Mouse (Mus musculus) E14TG2a.4 (cell line): ENCODE measurements around the gene Tlr7.
"Not testable (repeated sequence)": the region's sequence is repeated elsewhere in the genome, so short reads cannot be mapped to it uniquely, and the experiment has no call there.

Experiments
- H3K27me3 ChIP-seq: 2 replicates; pipeline ENCODE4 v1.6.1; 2014; ENCODE audit warnings: low read length, control low read depth; ENCODE audit not compliant: insufficient read depth
- H3K36me3 ChIP-seq: 2 replicates; pipeline ENCODE4 v1.6.1; 2014; ENCODE audit warnings: low read length, control low read depth; ENCODE audit not compliant: insufficient read depth
- H3K4me1 ChIP-seq: replicated peaks from 2 replicates; pipeline ENCODE4 v1.6.1; 2014; ENCODE audit warnings: low read depth, low read length, control low read depth
- H3K4me3 ChIP-seq: replicated peaks from 2 replicates; pipeline ENCODE4 v1.5.1; 2014; ENCODE audit warnings: mild to moderate bottlenecking, low read length
- H3K9me3 ChIP-seq: 2 replicates; pipeline ENCODE4 v1.6.1; 2014; ENCODE audit warnings: low read length, control low read depth
- CTCF ChIP-seq: conservative IDR thresholded peaks from 2 replicates; pipeline ENCODE4 v1.5.1; 2014; ENCODE audit warnings: low read length
- NANOG ChIP-seq: IDR thresholded peaks from 2 replicates; pipeline ENCODE4 v1.6.1; 2014; ENCODE audit warnings: borderline replicate concordance, low read length, mixed read lengths
- POU5F1 ChIP-seq: IDR thresholded peaks from 2 replicates; pipeline ENCODE4 v1.6.1; 2014; ENCODE audit warnings: low read length, borderline replicate concordance

The Tlr7 gene

GRCm38 (mm10) chrX:167330399-167330798 lies at the start of gene Tlr7:
Gene Tlr7 (minus strand): TSS chrX:167330558.
- no peak for TF ChIP-seq CTCF
- no peak for TF ChIP-seq POU5F1
- no peak for TF ChIP-seq NANOG
- no peaks in the 10 kb centered on the region for H3K27me3 ChIP-seq
- H3K4me1 ChIP-seq, result no peaks in the 10 kb centered on the region
- no peaks in the 10 kb centered on the region for H3K9me3 ChIP-seq
- H3K36me3 ChIP-seq, result no peaks in the 10 kb centered on the region
- no peak within 1 kb of the TSS for H3K4me3 ChIP-seq

GRCm38 (mm10) chrX:167380073-167380472 lies 49.7 kb upstream of the Tlr7 start:
- no peaks in the 10 kb centered on the region for H3K9me3 ChIP-seq
- H3K4me1 ChIP-seq, result peaks cover 24% of the 10 kb centered on the region
- no peak overlapping the region for H3K4me3 ChIP-seq
- peaks cover 4% of the 10 kb centered on the region for H3K36me3 ChIP-seq
- H3K27me3 ChIP-seq, result no peaks in the 10 kb centered on the region
- TF ChIP-seq POU5F1 (no peak), CTCF (no peak), NANOG (no peak)

- H3K4me3 ChIP-seq, H3K27me3 ChIP-seq, H3K4me1 ChIP-seq, H3K9me3 ChIP-seq: not testable (repeated sequence)
- peaks cover 43% of the 10 kb centered on the region for H3K36me3 ChIP-seq
Measured at GRCm38 (mm10) chrX:167361231-167361630, 30.9 kb upstream of the Tlr7 start.

- no peak for TF ChIP-seq POU5F1
- TF ChIP-seq NANOG, result no peak
- TF ChIP-seq CTCF, result no peak
- Histone ChIP-seq H3K4me3 (no peak overlapping the region), H3K27me3 (no peaks in the 10 kb centered on the region), H3K36me3 (peaks cover 39% of the 10 kb centered on the region), H3K4me1 (no peaks in the 10 kb centered on the region), H3K9me3 (no peaks in the 10 kb centered on the region)
Measured at GRCm38 (mm10) chrX:167359704-167360103, 29.3 kb upstream of the Tlr7 start.

DNA sequence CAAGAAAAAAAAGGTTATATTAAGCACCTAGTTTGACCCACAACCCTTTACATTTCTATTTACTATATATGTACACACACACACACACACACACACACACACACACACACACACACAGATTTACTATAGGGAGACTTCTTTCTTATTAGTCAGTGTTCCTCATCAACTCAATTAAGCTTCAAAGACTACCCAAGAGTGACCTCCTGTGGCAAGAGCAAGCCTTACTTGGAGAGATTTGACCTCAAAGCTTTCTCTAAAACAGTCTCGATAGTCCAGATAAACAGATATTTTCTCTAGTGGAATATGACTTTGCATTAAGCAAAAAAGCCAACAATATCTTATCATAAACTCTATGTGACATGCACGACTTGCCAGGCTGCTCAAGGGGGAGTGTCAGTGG lies 27.1 kb upstream of the Tlr7 start:
- TF ChIP-seq CTCF (no peak), POU5F1 (no peak), NANOG (no peak)
- H3K4me1 ChIP-seq, result no peaks in the 10 kb centered on the region
- H3K36me3 ChIP-seq, result peaks cover 24% of the 10 kb centered on the region
- H3K4me3 ChIP-seq, result no peak overlapping the region
- H3K9me3 ChIP-seq, result no peaks in the 10 kb centered on the region
- no peaks in the 10 kb centered on the region for H3K27me3 ChIP-seq

- Histone ChIP-seq H3K27me3 (no peaks in the 10 kb centered on the region), H3K4me3 (no peak overlapping the region)
- TF ChIP-seq POU5F1, result no peak
- TF ChIP-seq NANOG, result no peak
- no peak for TF ChIP-seq CTCF
Measured at GRCm38 (mm10) chrX:167355965-167356364, 25.6 kb upstream of the Tlr7 start.

GRCm38 (mm10) chrX:167353617-167354016 lies 23.3 kb upstream of the Tlr7 start:
- Histone ChIP-seq H3K9me3 (no peaks in the 10 kb centered on the region), H3K4me3 (no peak overlapping the region), H3K36me3 (peaks cover 28% of the 10 kb centered on the region), H3K4me1 (no peaks in the 10 kb centered on the region), H3K27me3 (no peaks in the 10 kb centered on the region)
- TF ChIP-seq CTCF, result no peak
- TF ChIP-seq POU5F1, result no peak
- no peak for TF ChIP-seq NANOG

More at GRCm38 (mm10) chrX:167355965-167356364, 25.6 kb upstream of the Tlr7 start:
- Histone ChIP-seq H3K4me1 (no peaks in the 10 kb centered on the region), H3K9me3 (no peaks in the 10 kb centered on the region), H3K36me3 (peaks cover 17% of the 10 kb centered on the region)

DNA sequence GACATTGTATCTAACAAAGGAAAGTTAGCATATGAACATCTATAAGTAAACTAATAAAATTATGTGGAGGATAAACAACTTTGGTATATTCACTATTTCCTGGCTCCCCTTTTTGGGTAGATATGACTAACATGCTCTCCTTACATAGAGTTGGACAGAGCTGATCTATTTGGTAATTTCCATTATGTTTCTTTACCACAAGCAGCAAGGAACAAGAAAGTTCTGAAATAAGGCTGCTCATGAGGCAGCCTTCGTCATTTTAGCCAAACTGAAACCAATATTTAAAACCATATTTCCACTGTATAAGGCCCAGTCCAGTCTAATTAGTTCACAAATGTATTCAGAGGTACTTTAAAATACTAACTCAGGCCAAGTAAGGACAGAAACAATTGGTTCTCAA lies 16.1 kb upstream of the Tlr7 start:
- Histone ChIP-seq H3K36me3 (peaks cover 24% of the 10 kb centered on the region), H3K27me3 (no peaks in the 10 kb centered on the region), H3K4me1 (no peaks in the 10 kb centered on the region), H3K9me3 (no peaks in the 10 kb centered on the region), H3K4me3 (no peak overlapping the region)
- no peak for TF ChIP-seq NANOG
- TF ChIP-seq CTCF, result no peak
- TF ChIP-seq POU5F1, result no peak

DNA sequence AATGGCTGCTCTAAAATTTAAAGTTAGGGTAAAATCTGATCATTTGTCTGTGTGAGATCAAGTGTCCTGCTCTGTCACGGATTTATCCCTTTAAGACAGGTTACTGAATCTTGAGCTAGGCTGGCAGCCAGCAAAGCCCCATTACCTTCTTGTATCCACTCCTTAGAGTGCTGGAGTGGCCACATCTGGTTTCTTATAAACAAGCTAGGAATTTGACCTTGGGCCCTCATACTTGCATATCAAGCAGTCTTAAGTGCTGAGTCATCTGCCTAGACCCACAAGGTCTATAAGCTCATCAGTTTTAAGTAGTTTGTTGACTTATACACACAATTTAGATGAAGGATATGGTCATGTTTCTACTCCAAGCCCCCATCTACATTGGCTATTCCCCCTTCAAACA lies 14.0 kb upstream of the Tlr7 start:
- Histone ChIP-seq H3K36me3 (peaks cover 12% of the 10 kb centered on the region), H3K9me3 (no peaks in the 10 kb centered on the region), H3K27me3 (no peaks in the 10 kb centered on the region), H3K4me3 (no peak overlapping the region), H3K4me1 (no peaks in the 10 kb centered on the region)
- TF ChIP-seq POU5F1, result no peak
- no peak for TF ChIP-seq CTCF
- no peak for TF ChIP-seq NANOG
